Mouse (Mus musculus) cerebellum, postnatal 25 days (tissue): ENCODE measurements around the gene Mrpl50.
"Not testable (repeated sequence)": the region's sequence is repeated elsewhere in the genome, so short reads cannot be mapped to it uniquely, and the experiment has no call there.

Experiments
- DNase-seq, 2 experiments: peaks; one replicate each; pipeline ENCODE4 v3.0.0; 2021; ENCODE audit warnings: mixed read lengths in 2 of 2

Mrpl50 gene

DNA sequence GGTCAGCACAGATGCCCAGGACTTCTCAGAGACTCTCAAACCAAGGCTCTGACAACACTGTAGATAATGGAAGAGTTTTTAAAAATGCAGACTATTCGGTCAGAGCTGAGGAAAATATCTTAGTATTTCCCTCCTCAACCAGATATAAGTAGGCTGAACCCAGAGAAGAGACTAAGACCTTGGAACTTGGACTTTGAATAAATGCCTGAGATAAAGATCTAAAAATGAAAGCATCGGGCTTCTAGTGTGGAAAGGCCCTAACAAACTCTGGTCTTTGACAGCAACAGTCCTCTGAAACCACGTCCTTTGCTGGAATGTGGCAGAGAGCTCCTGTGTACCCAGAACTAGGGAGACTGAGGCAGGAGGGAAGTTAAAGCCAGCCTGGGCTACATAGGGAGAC, 14.5 kb downstream of the Mrpl50 start, which contains the start of gene Baat:
Gene Baat (minus strand): TSS at position 172 of the 400 bp plus-strand sequence.
- no peak for DNase-seq

- no peak for DNase-seq
Measured at GRCm38 (mm10) chr4:49503563-49503962, 17.3 kb downstream of the Mrpl50 start.

GRCm38 (mm10) chr4:49485934-49486650, 34.8 kb downstream of the Mrpl50 start:
- not testable (repeated sequence) for DNase-seq

GRCm38 (mm10) chr4:49485442-49485841, 35.5 kb downstream of the Mrpl50 start:
- DNase-seq = no peak

- no peak for DNase-seq
Measured at GRCm38 (mm10) chr4:49480896-49481295, 40.0 kb downstream of the Mrpl50 start.

DNA sequence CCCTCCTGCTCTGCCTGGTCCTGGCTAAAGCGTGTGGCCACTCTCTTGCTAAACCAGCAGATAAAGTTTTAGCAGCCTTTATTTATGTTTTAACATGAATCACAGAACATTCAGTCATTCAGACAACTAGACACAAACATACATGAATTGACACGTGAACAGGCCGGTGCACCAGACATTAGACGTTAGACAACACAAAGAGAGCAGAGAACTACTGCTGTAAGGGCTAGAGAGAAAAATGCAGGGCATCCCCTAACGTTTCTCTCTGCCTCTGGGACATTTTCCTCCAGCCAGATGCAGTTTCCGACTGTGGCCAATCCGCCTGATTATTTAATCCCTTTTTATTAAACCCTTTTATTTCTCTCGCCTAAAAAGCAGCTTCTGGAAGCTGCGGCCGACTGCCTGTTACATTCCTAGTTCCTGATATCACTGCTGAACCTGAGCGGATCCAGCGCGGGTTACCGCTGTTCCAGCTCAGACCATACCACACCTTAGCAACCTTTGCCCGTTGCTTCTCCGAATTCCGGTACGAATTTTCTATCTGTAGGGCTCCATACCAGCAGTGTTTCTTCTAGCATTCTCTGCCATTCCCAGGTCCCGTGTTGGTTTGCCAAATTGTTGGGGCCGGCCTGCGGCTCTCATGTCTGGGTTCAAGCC, 40.7 kb downstream of the Mrpl50 start:
- DNase-seq = no peak

GRCm38 (mm10) chr4:49479035-49479434, 41.9 kb downstream of the Mrpl50 start:
- DNase-seq = not testable (repeated sequence)

DNA sequence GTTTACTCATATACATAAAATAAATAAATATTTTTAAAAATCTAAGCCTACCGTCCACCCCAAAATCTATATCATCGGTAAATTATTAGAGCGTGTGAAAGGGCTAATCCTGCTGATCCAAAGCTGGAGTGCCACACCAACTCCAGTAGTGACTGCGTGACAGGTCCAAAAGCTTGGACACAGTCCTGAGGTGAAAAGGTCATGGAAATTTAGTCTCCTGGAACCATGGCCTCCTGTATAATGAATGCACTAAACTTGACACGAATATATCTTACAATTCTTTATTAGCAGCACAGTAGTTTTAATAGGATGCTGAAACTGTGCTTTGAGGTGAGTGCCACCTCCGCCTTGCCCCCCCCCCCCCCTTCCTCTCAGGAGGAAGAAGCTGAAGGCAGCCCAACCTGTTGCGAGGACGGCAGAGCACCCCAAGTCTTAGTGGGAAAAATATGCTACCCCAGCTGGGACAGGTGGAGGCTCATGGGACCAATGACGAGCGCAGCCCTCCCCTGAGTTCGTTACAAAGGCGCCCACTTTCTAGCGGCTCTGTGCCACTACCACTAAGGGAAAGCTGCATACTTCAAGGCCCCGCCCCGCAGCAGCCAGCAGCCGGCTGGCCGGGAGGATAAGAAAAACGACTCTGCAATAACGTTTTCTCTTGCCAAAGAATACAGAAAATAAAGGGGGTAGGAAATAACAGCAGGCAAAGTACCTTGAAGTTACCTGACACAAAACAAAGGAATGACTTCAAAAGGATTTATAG, 42.6 kb downstream of the Mrpl50 start:
- DNase-seq = no peak

- DNase-seq = no peak
Measured at GRCm38 (mm10) chr4:49474583-49474982, 46.3 kb downstream of the Mrpl50 start.

DNA sequence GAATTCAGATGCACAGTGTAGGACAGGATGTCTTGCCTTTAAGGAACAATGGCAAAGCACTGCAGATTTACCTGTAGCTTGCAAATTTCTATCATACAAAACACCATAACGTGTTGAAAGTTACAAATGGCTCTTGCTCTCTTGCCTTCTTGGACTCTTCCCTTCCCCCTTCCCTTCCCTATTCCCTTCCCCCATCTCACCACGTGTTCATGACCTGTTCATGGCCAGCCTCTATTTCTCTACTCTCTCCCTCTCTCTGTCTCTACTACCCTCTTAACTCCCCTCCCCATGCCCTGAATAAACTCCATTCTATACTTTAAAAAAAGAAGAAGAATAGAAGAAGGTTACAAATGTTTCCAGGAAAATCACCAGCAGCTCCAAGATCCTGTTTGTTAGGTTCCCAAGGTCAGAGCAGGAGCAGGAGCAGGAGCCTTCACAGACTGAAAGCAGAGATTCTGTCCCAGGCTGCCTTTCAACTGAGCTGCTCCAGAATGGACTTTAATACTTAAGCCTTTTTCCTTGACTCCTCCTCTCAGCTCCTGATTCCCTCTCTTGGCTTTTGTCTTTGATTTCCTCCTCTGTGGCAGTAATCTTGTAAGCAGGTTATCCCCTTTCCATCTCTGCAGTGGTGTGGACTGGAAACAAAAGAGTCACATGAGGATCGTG, 47.3 kb downstream of the Mrpl50 start, which contains the start of gene Acnat1:
Gene Acnat1 (minus strand): TSS at position 478 of the 666 bp plus-strand sequence.
- no peak for DNase-seq

DNA sequence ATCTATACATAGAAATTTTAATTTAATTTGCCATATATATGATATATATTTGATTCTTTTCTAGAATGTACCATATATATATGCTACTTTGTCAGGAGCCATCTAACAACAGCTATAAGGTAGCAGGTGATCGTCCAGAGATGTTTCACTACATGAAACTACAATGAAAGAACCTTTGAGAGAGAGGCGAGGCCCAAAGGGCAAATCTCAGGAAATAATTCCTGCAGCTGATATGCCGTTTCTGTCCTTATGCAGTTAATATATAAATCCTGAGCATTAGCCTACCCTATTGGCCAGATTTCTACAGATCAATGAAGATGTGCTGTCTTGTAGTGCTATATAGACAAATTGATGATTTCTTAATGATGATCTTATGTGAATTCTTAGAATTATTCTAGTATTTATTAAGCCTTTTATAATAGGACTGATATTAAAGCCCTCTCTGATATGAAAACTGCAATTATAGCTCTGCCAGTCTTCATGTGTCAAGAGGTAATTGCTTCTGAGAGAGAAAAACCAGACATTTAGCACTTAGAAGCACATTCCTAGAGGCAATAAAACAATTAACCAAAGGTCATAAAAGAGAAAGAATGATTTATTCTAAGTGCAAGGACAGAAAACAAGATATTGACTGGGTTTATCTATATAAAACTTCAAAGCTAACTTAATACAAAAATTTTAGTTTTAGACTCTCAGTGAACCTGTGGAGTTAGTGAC, 51.3 kb downstream of the Mrpl50 start:
- no peak for DNase-seq

DNA sequence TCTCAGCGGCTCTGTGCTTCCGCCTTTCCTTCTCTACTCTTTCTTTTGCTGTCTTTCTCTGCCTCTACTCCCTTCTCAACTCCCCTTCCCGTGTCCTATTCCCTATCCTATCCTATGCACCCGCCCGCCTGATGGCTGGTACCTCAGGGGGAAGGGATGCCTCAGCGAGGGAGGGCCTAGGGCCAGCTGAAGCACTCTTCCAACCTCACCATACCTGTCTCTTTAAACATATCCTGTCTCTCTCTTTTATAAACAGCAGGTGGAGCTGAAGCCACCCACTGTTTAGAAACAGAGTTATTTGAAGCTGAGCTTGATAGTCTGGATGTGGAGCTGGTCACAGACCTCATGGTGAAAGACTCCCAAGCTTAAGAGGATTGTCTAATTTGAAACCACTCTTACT, 53.5 kb downstream of the Mrpl50 start:
- DNase-seq = no peak
